Mouse (Mus musculus): ENCODE measurements around the gene Nfib.

- TF ChIP-seq CTCF (IDR thresholded peaks at IDR 0.05; ENCODE audit: control insufficient read depth, insufficient read depth, low read length) (no peak), POLR2A (IDR thresholded peaks at IDR 0.05; ENCODE audit: borderline replicate concordance, control insufficient read depth, low read depth, low read length) (no peak)
Observed at GRCm38 (mm10) chr4:82505121-82506031, 200.2 kb downstream of the Nfib start.

Measured in bone marrow, adult 2 months (tissue).